Mouse (Mus musculus) embryonic facial prominence, embryonic 15.5 days (tissue): Measurements from ENCODE around the gene Atp1a2. TPM values are rescaled to one million over a fixed set of nuclear protein-coding genes. Genes with fewer than 3 reads are reported as not detected.

Source experiments
- ATAC-seq: fragments of 200-750 bp; cut with Nextera tagmentation; 2 replicates; pipeline ENCODE4 v1.8.0; 2017; ENCODE audit warnings: low read depth, moderate TSS enrichment; ENCODE audit not compliant: insufficient number of reproducible peaks, low FRiP score, low TSS enrichment
- H3K27ac ChIP-seq: fragments of 300-500 bp; sonication (generic); replicated peaks from 2 replicates; pipeline ENCODE4 v1.5.1; 2015; ENCODE audit warnings: mild to moderate bottlenecking, inconsistent platforms
- H3K27me3 ChIP-seq: fragments of 300-500 bp; sonication (generic); 2 replicates; pipeline ENCODE4 v1.6.1; 2015; ENCODE audit warnings: inconsistent platforms
- H3K36me3 ChIP-seq: fragments of 300-500 bp; sonication (generic); 2 replicates; pipeline ENCODE4 v1.6.1; 2015; ENCODE audit warnings: mild to moderate bottlenecking, inconsistent platforms
- H3K4me1 ChIP-seq: fragments of 300-500 bp; sonication (generic); 2 replicates; pipeline ENCODE4 v1.6.1; 2015; ENCODE audit warnings: inconsistent platforms
- H3K4me2 ChIP-seq: fragments of 300-500 bp; sonication (generic); replicated peaks from 2 replicates; pipeline ENCODE4 v1.6.1; 2015; ENCODE audit warnings: mild to moderate bottlenecking, inconsistent platforms
- H3K4me3 ChIP-seq: fragments of 300-500 bp; sonication (generic); replicated peaks from 2 replicates; pipeline ENCODE4 v1.5.1; 2015; ENCODE audit warnings: mild to moderate bottlenecking, inconsistent platforms
- H3K9ac ChIP-seq: fragments of 300-500 bp; sonication (generic); 2 replicates; pipeline ENCODE4 v1.6.1; 2015; ENCODE audit warnings: inconsistent platforms
- H3K9me3 ChIP-seq: fragments of 300-500 bp; sonication (generic); replicated peaks from 2 replicates; pipeline ENCODE4 v1.6.1; 2016; ENCODE audit warnings: inconsistent platforms
- WGBS: fragments of 180-500 bp; shearing (Covaris S2); methylation state at CpG from one replicate; pipeline ENCODE4 v1.1.7; 2015; 5-methylcytosine and 5-hydroxymethylcytosine counted together
- polyA plus RNA-seq: library from polyadenylated mRNA; unstranded; fragments of >200 nt; fragmentation: Nextera tagmentation; extraction: Ambion mirVana; gene quantifications from 2 replicates; pipeline ENCODE4 v1.2.1, GENCODE M21; 2015

Gene Atp1a2
- polyA plus RNA-seq, 1 experiment from 2014 or later = 5.6 TPM

DNA sequence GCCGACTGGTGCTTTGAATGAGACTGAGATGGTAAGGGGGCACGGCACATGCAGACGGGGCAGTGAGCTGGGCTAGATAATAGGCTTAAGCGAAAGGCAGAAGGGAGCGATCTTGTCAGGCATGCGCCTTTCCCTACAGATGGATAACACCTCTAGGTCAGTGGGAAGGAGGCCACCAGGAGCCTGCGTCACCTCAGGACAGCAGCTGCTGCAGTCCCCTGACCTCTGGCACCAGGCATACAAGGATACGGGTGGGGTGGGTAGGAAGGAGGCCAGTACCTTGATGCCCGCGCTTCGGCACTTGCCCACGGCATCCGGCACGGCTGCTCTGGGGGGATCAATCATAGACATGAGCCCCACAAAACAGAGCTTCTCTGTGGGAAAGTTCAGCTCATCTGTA lies 13.6 kb downstream of the Atp1a2 start:
- ATAC-seq = no peak

DNA sequence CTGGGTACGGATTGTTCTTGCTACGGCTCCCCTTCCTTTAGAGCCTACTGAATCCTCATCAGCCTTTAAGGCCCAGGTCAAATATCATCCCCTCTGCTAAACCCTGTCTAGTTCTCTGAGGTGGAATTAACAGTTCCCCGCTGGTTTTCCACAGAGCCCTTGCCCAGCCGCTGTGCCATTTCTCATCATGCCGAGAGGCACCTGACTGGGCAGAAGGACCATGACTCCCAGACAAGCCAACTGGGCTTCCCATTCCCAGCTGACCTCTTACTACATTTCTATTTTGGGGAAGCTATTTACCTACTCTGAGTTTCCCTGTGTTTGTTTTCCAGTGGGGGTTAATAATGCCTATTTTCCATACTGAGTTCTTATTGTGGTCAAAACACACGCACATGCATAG lies 14.8 kb downstream of the Atp1a2 start:
- H3K4me2 ChIP-seq = no peak overlapping the region
- WGBS = 90% methylated on average over 6 of the region's 6 CpGs
- H3K27me3 ChIP-seq = no peaks in the 10 kb centered on the region
- H3K9ac ChIP-seq = no peak overlapping the region
- no peak overlapping the region for H3K27ac ChIP-seq
- no peak overlapping the region for H3K4me3 ChIP-seq
- H3K9me3 ChIP-seq = no peaks in the 10 kb centered on the region
- no peaks in the 10 kb centered on the region for H3K4me1 ChIP-seq
- no peak for ATAC-seq
- H3K36me3 ChIP-seq = no peaks in the 10 kb centered on the region

More for the DNA sequence above, 13.6 kb downstream of the Atp1a2 start:
- WGBS = 84% methylated on average over 14 of the region's 14 CpGs
- Histone ChIP-seq H3K4me3 (no peak overlapping the region), H3K4me2 (no peak overlapping the region), H3K27ac (no peak overlapping the region), H3K36me3 (no peaks in the 10 kb centered on the region), H3K9me3 (no peaks in the 10 kb centered on the region), H3K4me1 (no peaks in the 10 kb centered on the region), H3K27me3 (no peaks in the 10 kb centered on the region), H3K9ac (no peak overlapping the region)

DNA sequence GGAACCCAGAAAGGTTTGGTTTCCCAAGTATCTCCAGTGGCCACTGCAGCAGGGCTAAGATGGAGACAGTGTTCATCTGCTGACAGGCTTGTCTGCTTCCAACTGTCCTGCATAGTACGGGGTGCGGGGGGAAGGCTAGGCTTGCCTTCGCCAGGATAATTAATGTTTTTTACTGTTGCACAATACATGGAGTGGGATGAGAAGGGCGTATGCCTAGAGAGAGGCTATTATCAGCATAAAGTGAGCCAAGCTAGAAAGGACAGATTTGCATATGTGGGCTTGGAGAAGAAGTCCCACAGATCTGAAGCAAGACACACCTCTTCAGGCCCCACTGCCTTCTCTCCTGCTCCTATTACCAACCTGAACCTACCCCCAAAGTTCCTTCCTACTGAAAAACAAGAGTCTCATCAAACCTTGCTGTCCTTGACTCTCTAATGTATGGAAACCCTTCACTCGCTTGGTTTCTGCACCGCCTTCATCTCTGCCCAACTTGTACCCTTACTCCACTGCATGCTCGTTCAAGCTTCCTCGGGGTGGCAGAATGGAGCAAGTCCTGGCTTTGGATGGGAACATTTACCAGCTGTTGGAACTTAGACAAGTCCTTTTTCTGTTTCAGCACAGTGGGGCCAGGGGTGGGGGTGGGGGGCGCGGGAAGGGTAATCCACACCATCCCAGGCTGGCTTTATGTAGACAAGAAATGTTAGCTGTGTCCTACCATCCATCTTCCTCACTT lies 16.2 kb downstream of the Atp1a2 start:
- H3K36me3 ChIP-seq = no peaks in the 10 kb centered on the region
- no peak overlapping the region for H3K27ac ChIP-seq
- H3K4me3 ChIP-seq = no peak overlapping the region
- WGBS = 80% methylated on average over 10 of the region's 10 CpGs
- H3K9ac ChIP-seq = no peak overlapping the region
- H3K4me1 ChIP-seq = no peaks in the 10 kb centered on the region
- no peak overlapping the region for H3K4me2 ChIP-seq
- no peaks in the 10 kb centered on the region for H3K27me3 ChIP-seq
- no peaks in the 10 kb centered on the region for H3K9me3 ChIP-seq
- ATAC-seq = no peak

DNA sequence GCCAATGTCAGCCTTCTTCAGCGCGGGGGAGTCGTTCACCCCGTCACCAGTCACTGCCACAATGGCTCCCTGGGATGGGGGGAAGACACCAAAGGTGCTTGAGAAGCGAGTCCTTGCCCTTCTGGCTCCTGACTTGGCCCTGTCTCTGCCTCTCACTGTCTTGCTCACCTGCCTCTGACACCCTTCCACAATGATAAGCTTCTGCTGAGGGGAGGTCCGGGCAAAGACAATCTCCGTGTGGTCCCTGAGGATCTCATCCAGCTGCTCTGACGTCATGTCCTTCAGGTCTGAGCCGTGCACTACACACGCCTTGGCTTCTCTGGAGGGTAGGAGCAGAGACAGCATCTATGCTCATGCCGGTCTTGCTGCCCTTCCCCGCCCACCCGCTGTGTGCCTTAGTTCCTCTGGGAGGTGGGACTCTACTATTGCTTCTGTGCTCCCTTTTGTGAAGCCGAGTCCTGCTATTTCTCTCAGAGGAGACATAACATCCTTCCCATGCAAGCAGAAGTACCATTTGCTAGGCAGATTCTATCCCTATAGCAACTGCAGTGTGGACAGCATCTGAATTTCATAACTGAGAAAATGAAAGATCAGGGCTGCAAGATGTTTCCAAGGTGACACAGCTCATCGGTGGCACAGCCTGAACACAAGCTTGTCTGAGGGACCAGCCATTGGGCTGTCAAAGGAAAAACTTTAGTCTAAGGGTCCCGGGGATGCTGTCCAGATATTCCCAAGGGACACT lies 17.9 kb downstream of the Atp1a2 start:
- ATAC-seq = no peak

GRCm38 (mm10) chr1:172278328-172278727 lies 19.5 kb downstream of the Atp1a2 start:
- Histone ChIP-seq H3K27ac (no peak overlapping the region), H3K36me3 (no peaks in the 10 kb centered on the region), H3K4me2 (no peak overlapping the region), H3K4me1 (no peaks in the 10 kb centered on the region), H3K9ac (no peak overlapping the region), H3K27me3 (no peaks in the 10 kb centered on the region), H3K9me3 (no peaks in the 10 kb centered on the region), H3K4me3 (no peak overlapping the region)
- 91% methylated on average over 13 of the region's 13 CpGs for WGBS
- no peak for ATAC-seq

More for the DNA sequence above, 17.9 kb downstream of the Atp1a2 start:
- H3K36me3 ChIP-seq = no peaks in the 10 kb centered on the region
- no peaks in the 10 kb centered on the region for H3K27me3 ChIP-seq
- no peak overlapping the region for H3K4me3 ChIP-seq
- 75% methylated on average over 16 of the region's 16 CpGs for WGBS
- H3K27ac ChIP-seq = no peak overlapping the region
- no peak overlapping the region for H3K9ac ChIP-seq
- H3K4me1 ChIP-seq = no peaks in the 10 kb centered on the region
- no peaks in the 10 kb centered on the region for H3K9me3 ChIP-seq
- no peak overlapping the region for H3K4me2 ChIP-seq

GRCm38 (mm10) chr1:172277172-172277571 lies 20.7 kb downstream of the Atp1a2 start:
- WGBS = 69% methylated on average over 3 of the region's 3 CpGs
- H3K36me3 ChIP-seq = no peaks in the 10 kb centered on the region
- H3K4me3 ChIP-seq = no peak overlapping the region
- no peaks in the 10 kb centered on the region for H3K27me3 ChIP-seq
- no peaks in the 10 kb centered on the region for H3K4me1 ChIP-seq
- H3K4me2 ChIP-seq = no peak overlapping the region
- no peak for ATAC-seq
- no peaks in the 10 kb centered on the region for H3K9me3 ChIP-seq
- H3K27ac ChIP-seq = no peak overlapping the region
- H3K9ac ChIP-seq = no peak overlapping the region

DNA sequence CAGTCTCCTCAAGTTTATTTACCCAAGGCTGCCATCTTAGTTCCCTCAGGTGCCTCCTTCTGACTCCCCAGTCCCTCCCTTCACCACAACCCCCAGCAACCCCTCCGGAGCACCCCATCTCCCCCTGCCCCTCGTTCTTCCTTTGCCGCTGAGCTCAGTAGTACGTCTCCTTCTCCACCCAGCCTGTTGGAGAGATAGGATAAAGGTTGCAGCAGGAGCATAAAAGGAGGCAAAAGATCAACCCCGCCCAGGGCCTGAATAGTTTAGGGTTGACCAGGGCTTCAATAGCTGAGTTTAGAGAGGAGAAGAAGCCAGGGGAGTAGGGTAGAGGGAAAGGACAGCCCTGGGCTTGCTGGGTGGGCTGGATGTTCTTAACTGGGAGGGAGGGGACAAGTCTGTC lies 23.3 kb downstream of the Atp1a2 start:
- ATAC-seq = no peak
- WGBS = 73% methylated on average over 5 of the region's 5 CpGs
- H3K27me3 ChIP-seq = no peaks in the 10 kb centered on the region
- H3K9ac ChIP-seq = no peak overlapping the region
- no peak overlapping the region for H3K27ac ChIP-seq
- no peak overlapping the region for H3K4me2 ChIP-seq
- no peaks in the 10 kb centered on the region for H3K36me3 ChIP-seq
- no peaks in the 10 kb centered on the region for H3K9me3 ChIP-seq
- H3K4me1 ChIP-seq = no peaks in the 10 kb centered on the region
- no peak overlapping the region for H3K4me3 ChIP-seq

GRCm38 (mm10) chr1:172274116-172274515 lies 23.7 kb downstream of the Atp1a2 start:
- Histone ChIP-seq H3K4me1 (no peaks in the 10 kb centered on the region), H3K9ac (no peak overlapping the region), H3K4me3 (no peak overlapping the region), H3K9me3 (no peaks in the 10 kb centered on the region), H3K4me2 (no peak overlapping the region), H3K36me3 (no peaks in the 10 kb centered on the region), H3K27ac (no peak overlapping the region), H3K27me3 (no peaks in the 10 kb centered on the region)
- ATAC-seq = no peak
- WGBS = 43% methylated on average over 5 of the region's 5 CpGs

DNA sequence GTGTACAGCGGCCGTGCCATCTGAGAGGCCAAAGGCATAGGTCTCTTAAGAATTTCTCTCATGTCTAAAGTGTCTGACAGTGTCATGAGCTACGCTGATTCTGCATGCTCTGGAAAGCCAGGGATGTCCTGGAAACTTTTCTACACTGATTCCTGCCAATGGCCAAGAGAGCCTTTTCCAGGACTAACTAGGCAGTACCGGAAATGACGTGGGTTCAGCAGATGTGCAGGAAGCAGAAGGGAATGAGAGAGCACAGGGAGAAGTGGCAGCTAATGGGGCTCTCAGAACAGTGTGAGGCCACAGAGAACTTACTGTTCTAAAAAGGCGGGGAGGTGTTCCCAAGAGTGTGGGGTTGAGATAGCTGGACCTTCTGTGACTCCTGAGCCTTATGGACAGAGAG lies 24.5 kb downstream of the Atp1a2 start:
- no peak overlapping the region for H3K4me2 ChIP-seq
- no peaks in the 10 kb centered on the region for H3K27me3 ChIP-seq
- no peaks in the 10 kb centered on the region for H3K36me3 ChIP-seq
- no peak overlapping the region for H3K9ac ChIP-seq
- H3K9me3 ChIP-seq = no peaks in the 10 kb centered on the region
- WGBS = 72% methylated on average over 6 of the region's 6 CpGs
- no peaks in the 10 kb centered on the region for H3K4me1 ChIP-seq
- no peak overlapping the region for H3K27ac ChIP-seq
- no peak for ATAC-seq
- no peak overlapping the region for H3K4me3 ChIP-seq

- Histone ChIP-seq H3K27me3 (no peaks in the 10 kb centered on the region), H3K4me1 (no peaks in the 10 kb centered on the region), H3K4me3 (no peak overlapping the region), H3K9ac (no peak overlapping the region), H3K36me3 (no peaks in the 10 kb centered on the region), H3K4me2 (no peak overlapping the region), H3K27ac (no peak overlapping the region), H3K9me3 (no peaks in the 10 kb centered on the region)
- no peak for ATAC-seq
- WGBS = 74% methylated on average over 10 of the region's 10 CpGs
Measured at GRCm38 (mm10) chr1:172271765-172272164, 26.1 kb downstream of the Atp1a2 start.

GRCm38 (mm10) chr1:172271208-172271607 lies 26.7 kb downstream of the Atp1a2 start:
- H3K4me3 ChIP-seq = no peak overlapping the region
- no peak overlapping the region for H3K4me2 ChIP-seq
- H3K27ac ChIP-seq = no peak overlapping the region
- H3K36me3 ChIP-seq = no peaks in the 10 kb centered on the region
- 83% methylated on average over 3 of the region's 3 CpGs for WGBS
- H3K4me1 ChIP-seq = no peaks in the 10 kb centered on the region
- H3K9me3 ChIP-seq = no peaks in the 10 kb centered on the region
- no peak overlapping the region for H3K9ac ChIP-seq
- H3K27me3 ChIP-seq = no peaks in the 10 kb centered on the region
- no peak for ATAC-seq
